Mouse (Mus musculus): Measurements from ENCODE around the gene Sorcs2. TPM values are rescaled to one million over a fixed set of nuclear protein-coding genes. Genes with fewer than 3 reads are reported as not detected.

Gene Sorcs2
- polyA plus RNA-seq, 1 experiment from 2014 or later, result 11.5 TPM

DNA sequence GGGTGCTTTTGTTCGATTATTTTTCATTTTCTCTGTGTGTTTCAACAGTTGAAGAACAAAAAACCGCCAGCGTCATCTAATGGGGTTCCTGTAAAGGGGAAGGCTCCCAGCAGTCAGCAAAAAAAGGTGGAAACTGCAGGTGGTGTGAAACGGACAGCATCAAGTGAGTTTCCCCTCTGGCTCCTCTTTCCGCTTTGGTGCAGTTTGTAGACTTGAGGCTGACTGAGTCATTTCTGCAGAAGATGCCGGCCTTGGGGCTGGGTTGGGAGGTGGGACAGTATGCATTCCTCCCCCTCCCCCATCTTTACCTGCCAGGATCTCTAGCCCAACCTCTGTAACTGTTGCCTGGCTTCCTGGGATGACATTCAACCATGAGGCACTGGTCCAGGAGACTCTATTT, 408.4 kb downstream of the Sorcs2 start:
- Histone ChIP-seq H3K9me3 (ENCODE audit: control insufficient read depth, low read length) (no peaks in the 10 kb centered on the region), H3K36me3 (replicated peaks; ENCODE audit: control insufficient read depth, insufficient read depth) (peaks cover 94% of the 10 kb centered on the region), H3K4me2 (replicated peaks) (no peak overlapping the region), H3K4me3 (replicated peaks; ENCODE audit: low read length) (no peak overlapping the region), H3K27ac (no peak overlapping the region), H3K4me1 (replicated peaks; ENCODE audit: control insufficient read depth, insufficient read depth, low read length) (no peaks in the 10 kb centered on the region; the same call in 1 of the 2 replicates), H3K27me3 (ENCODE audit: control insufficient read depth, insufficient read depth, low read length) (no peaks in the 10 kb centered on the region), H3K9ac (no peak overlapping the region)
- no peak for ATAC-seq (ENCODE audit: low FRiP score)
- 81% methylated on average over 6 of the region's 6 CpGs for WGBS
- no peak for DNase-seq (ENCODE audit: low spot score)

DNA sequence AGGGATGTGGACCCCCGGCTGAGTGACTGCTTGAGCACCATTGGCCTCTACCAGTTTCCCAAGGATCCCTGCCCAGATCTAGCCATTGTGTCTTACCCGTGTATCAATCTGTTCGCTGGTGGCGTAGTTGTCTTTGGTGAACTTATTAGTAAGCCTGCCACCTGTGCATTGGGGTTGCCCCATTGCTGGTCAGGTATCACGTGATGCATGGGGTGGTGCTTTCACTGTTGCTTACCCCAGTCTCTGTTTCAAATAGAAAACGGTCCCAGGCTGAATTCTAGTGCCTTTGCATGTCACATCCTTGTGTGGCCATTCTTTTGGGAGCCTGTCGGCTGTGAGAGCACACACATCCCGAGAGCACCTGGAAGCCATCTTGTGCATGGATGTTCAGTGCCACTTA, 409.9 kb downstream of the Sorcs2 start:
- Histone ChIP-seq H3K27ac (no peak overlapping the region), H3K9me3 (ENCODE audit: control insufficient read depth, low read length) (no peaks in the 10 kb centered on the region), H3K4me1 (replicated peaks; ENCODE audit: control insufficient read depth, insufficient read depth, low read length) (no peaks in the 10 kb centered on the region; the same call in 1 of the 2 replicates), H3K4me2 (replicated peaks) (no peak overlapping the region), H3K4me3 (replicated peaks; ENCODE audit: low read length) (no peak overlapping the region), H3K9ac (no peak overlapping the region), H3K27me3 (ENCODE audit: control insufficient read depth, insufficient read depth, low read length) (no peaks in the 10 kb centered on the region), H3K36me3 (replicated peaks; ENCODE audit: control insufficient read depth, insufficient read depth) (peaks cover 90% of the 10 kb centered on the region)
- DNase-seq (ENCODE audit: low spot score) (no peak), ATAC-seq (ENCODE audit: low FRiP score) (no peak)
- 89% methylated on average over 8 of the region's 8 CpGs for WGBS

DNA sequence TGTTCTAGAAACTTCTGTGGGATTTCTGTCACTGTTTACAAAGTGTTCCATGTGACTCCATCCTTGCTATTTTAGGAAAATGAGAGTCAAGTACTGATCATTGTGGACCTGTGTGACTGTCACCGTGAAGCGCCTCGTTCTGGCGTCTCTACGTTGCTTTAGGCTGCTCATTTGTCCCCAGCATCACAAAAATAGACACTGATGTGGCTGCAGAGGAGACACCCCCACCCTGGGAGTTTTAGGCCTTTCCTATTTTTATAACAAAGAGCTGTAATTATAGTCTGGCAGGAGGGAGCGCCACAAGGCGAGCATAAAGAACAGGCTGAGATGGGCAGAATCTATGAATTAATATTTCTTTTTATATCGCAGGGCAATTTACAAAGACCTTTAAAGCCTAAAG, 412.3 kb downstream of the Sorcs2 start:
- WGBS, result 84% methylated on average over 8 of the region's 8 CpGs
- Histone ChIP-seq H3K36me3 (replicated peaks; ENCODE audit: control insufficient read depth, insufficient read depth) (peaks cover 85% of the 10 kb centered on the region), H3K9ac (no peak overlapping the region), H3K27ac (no peak overlapping the region), H3K4me3 (replicated peaks; ENCODE audit: low read length) (no peak overlapping the region), H3K27me3 (ENCODE audit: control insufficient read depth, insufficient read depth, low read length) (no peaks in the 10 kb centered on the region), H3K9me3 (ENCODE audit: control insufficient read depth, low read length) (no peaks in the 10 kb centered on the region), H3K4me1 (replicated peaks; ENCODE audit: control insufficient read depth, insufficient read depth, low read length) (no peaks in the 10 kb centered on the region), H3K4me2 (replicated peaks) (no peak overlapping the region)
- ATAC-seq (ENCODE audit: low FRiP score), result no peak
- DNase-seq (ENCODE audit: low spot score), result no peak

DNA sequence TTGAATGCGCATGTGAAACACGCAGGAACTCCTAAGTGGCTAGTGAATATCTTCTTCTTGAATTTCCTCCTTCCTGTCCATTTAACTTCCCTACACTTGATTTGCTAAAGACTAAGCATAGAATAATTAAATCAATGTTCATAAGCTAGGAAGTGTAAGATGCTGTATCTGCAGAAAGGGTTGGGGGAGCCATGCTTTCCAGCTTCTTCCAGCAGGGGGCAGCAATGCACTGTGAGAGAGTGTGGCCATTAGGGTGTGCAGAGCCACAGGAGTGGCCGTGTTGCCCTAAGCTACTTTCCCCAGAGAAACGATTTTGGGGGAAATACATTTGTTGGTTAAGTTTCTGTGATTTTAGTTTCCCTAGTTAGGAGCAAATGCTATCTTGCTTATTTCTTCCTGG, 416.0 kb downstream of the Sorcs2 start:
- Histone ChIP-seq H3K4me3 (replicated peaks; ENCODE audit: low read length) (no peak overlapping the region), H3K9me3 (ENCODE audit: control insufficient read depth, low read length) (no peaks in the 10 kb centered on the region), H3K4me2 (replicated peaks) (no peak overlapping the region), H3K27ac (no peak overlapping the region), H3K9ac (no peak overlapping the region), H3K4me1 (replicated peaks; ENCODE audit: control insufficient read depth, insufficient read depth, low read length) (no peaks in the 10 kb centered on the region), H3K27me3 (ENCODE audit: control insufficient read depth, insufficient read depth, low read length) (no peaks in the 10 kb centered on the region), H3K36me3 (replicated peaks; ENCODE audit: control insufficient read depth, insufficient read depth) (peaks cover 74% of the 10 kb centered on the region)
- DNase-seq (ENCODE audit: low spot score) (peak; percentile 91), ATAC-seq (ENCODE audit: low FRiP score) (no peak; the same call in 1 of the 2 replicates)
- 44% methylated on average over 4 of the region's 4 CpGs for WGBS

DNA sequence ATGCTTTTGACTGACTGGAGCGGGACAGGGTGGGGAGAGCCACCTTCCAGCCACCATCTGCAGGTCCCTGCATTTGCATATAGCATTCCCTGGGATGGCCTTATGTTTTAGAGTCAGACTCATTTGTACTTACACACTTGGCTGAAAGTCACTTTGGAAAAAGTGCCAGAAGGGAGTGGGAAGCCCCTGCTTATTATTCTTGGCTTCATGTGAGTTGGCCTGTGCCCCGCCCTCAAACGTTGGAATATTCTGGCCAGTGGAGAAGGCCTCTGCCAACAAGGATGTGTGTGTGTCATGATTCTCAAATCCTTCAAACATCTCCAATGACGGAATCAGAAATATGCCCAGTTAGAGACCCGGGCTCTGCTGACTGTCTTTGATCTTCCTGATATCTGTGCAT, 416.6 kb downstream of the Sorcs2 start:
- no peaks in the 10 kb centered on the region for H3K9me3 ChIP-seq (ENCODE audit: control insufficient read depth, low read length)
- 86% methylated on average over 5 of the region's 5 CpGs for WGBS
- no peak overlapping the region for H3K27ac ChIP-seq
- ATAC-seq (ENCODE audit: low FRiP score), result no peak
- no peaks in the 10 kb centered on the region for H3K4me1 ChIP-seq (replicated peaks; ENCODE audit: control insufficient read depth, insufficient read depth, low read length)
- H3K4me2 ChIP-seq (replicated peaks), result no peak overlapping the region
- H3K27me3 ChIP-seq (ENCODE audit: control insufficient read depth, insufficient read depth, low read length), result no peaks in the 10 kb centered on the region
- DNase-seq (ENCODE audit: low spot score), result no peak
- H3K36me3 ChIP-seq (replicated peaks; ENCODE audit: control insufficient read depth, insufficient read depth), result peaks cover 74% of the 10 kb centered on the region
- no peak overlapping the region for H3K9ac ChIP-seq
- no peak overlapping the region for H3K4me3 ChIP-seq (replicated peaks; ENCODE audit: low read length)

DNA sequence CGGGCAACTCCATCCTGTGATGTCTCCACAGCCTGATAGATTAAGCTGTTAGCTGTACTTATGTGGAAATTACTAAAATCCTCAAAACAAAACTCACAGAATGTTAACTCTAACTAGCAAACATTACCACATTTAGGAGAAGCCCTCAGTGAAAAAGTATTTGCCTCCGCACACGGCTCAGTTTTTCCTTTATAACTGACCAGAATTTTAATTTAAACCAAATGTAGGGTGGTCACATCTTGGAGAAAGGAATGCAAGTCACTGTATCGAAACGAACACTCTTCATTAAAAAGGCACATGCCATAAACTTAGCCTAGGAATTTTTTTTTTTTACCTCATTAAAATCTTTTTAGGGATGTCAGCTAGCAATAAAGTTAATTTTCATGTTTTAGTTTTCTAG, 417.4 kb downstream of the Sorcs2 start:
- Histone ChIP-seq H3K4me2 (replicated peaks) (no peak overlapping the region), H3K27me3 (ENCODE audit: control insufficient read depth, insufficient read depth, low read length) (no peaks in the 10 kb centered on the region), H3K27ac (no peak overlapping the region), H3K36me3 (replicated peaks; ENCODE audit: control insufficient read depth, insufficient read depth) (peaks cover 74% of the 10 kb centered on the region), H3K4me1 (replicated peaks; ENCODE audit: control insufficient read depth, insufficient read depth, low read length) (no peaks in the 10 kb centered on the region), H3K9ac (no peak overlapping the region), H3K9me3 (ENCODE audit: control insufficient read depth, low read length) (no peaks in the 10 kb centered on the region), H3K4me3 (replicated peaks; ENCODE audit: low read length) (no peak overlapping the region)
- 90% methylated on average over 5 of the region's 5 CpGs for WGBS
- DNase-seq (ENCODE audit: low spot score) (no peak), ATAC-seq (ENCODE audit: low FRiP score) (no peak)

DNA sequence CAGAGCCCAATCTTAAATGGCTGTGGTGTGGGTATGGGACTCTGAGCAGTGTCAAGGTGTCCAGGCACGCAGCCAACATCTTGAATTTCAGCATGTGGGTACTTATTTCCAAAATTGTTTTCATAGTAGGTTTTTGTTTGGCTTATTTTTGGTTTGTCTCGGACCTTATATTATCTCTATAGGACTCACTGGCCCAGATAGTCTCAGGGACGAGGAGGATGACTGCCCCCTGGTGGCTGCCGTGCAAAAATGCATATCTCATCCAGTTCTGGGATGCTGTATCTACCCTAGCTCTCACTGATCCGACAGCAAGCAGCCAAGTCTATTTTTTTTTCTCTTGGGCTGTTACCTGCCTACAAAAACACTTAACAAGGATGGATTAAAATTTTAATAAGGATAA, 422.3 kb downstream of the Sorcs2 start:
- 16% methylated on average over 5 of the region's 5 CpGs for WGBS
- DNase-seq (ENCODE audit: low spot score) (peak; percentile 83), ATAC-seq (ENCODE audit: low FRiP score) (peak; percentile 81; the same call in 1 of the 2 replicates)
- Histone ChIP-seq H3K9ac (no peak overlapping the region), H3K9me3 (ENCODE audit: control insufficient read depth, low read length) (no peaks in the 10 kb centered on the region), H3K36me3 (replicated peaks; ENCODE audit: control insufficient read depth, insufficient read depth) (peaks cover 69% of the 10 kb centered on the region), H3K4me2 (replicated peaks) (no peak overlapping the region), H3K4me1 (replicated peaks; ENCODE audit: control insufficient read depth, insufficient read depth, low read length) (0 out of 2 replicates have a peak, but pooled peaks cover 7% of the 10 kb centered on the region), H3K27me3 (ENCODE audit: control insufficient read depth, insufficient read depth, low read length) (no peaks in the 10 kb centered on the region), H3K27ac (no peak overlapping the region), H3K4me3 (replicated peaks; ENCODE audit: low read length) (no peak overlapping the region)

DNA sequence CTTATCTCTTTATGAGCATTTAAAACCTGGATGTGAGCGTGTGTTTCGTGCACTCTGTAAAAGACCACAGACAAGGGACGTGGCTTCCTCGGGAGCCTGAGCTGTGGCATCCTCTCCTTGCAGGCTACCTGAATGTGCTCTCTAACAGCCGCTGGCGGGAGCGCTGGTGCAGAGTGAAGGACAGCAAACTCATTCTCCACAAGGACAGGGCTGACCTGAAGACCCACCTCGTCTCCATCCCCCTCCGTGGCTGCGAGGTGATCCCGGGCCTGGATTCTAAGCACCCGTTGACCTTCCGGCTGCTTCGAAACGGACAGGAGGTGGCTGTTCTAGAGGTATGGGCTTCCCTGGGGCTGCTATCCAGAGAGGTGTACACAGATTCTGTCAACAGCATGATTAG, 423.7 kb downstream of the Sorcs2 start:
- no peak for ATAC-seq (ENCODE audit: low FRiP score)

DNA sequence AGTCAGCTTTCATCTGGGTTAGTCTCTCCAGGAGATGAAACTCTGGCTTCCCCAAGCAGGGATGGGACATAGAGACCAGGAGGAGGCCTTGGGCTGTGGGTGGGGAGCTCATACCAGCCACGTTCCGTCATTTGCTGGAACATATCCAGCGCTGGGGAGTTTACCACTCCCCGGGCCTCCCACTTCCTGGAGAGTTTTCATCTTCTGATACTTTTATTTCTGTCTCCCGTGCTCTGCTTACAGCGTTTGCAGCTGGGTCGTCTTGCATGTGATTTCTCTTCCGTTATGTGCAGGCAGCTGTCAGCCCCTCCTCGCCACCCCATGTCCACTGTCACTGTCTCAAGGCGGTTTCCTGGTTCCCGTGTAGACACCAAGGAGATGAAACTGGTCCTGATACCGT, 424.1 kb downstream of the Sorcs2 start:
- no peak overlapping the region for H3K4me3 ChIP-seq (replicated peaks; ENCODE audit: low read length)
- 83% methylated on average over 12 of the region's 12 CpGs for WGBS
- no peak overlapping the region for H3K27ac ChIP-seq
- no peaks in the 10 kb centered on the region for H3K9me3 ChIP-seq (ENCODE audit: control insufficient read depth, low read length)
- ATAC-seq (ENCODE audit: low FRiP score), result no peak
- H3K9ac ChIP-seq, result no peak overlapping the region
- DNase-seq (ENCODE audit: low spot score), result no peak
- H3K36me3 ChIP-seq (replicated peaks; ENCODE audit: control insufficient read depth, insufficient read depth), result peaks cover 78% of the 10 kb centered on the region
- 0 out of 2 replicates have a peak, but pooled peaks cover 7% of the 10 kb centered on the region for H3K4me1 ChIP-seq (replicated peaks; ENCODE audit: control insufficient read depth, insufficient read depth, low read length)
- no peaks in the 10 kb centered on the region for H3K27me3 ChIP-seq (ENCODE audit: control insufficient read depth, insufficient read depth, low read length)
- no peak overlapping the region for H3K4me2 ChIP-seq (replicated peaks)

More for the DNA sequence above, 423.7 kb downstream of the Sorcs2 start:
- H3K4me2 ChIP-seq (replicated peaks), result no peak overlapping the region
- H3K9ac ChIP-seq, result no peak overlapping the region
- H3K36me3 ChIP-seq (replicated peaks; ENCODE audit: control insufficient read depth, insufficient read depth), result peaks cover 78% of the 10 kb centered on the region
- 89% methylated on average over 15 of the region's 15 CpGs for whole genome bisulfite sequencing
- H3K27me3 ChIP-seq (ENCODE audit: control insufficient read depth, insufficient read depth, low read length), result no peaks in the 10 kb centered on the region
- no peak overlapping the region for H3K4me3 ChIP-seq (replicated peaks; ENCODE audit: low read length)
- DNase-seq (ENCODE audit: low spot score), result no peak
- H3K9me3 ChIP-seq (ENCODE audit: control insufficient read depth, low read length), result no peaks in the 10 kb centered on the region
- H3K27ac ChIP-seq, result no peak overlapping the region
- 0 out of 2 replicates have a peak, but pooled peaks cover 7% of the 10 kb centered on the region for H3K4me1 ChIP-seq (replicated peaks; ENCODE audit: control insufficient read depth, insufficient read depth, low read length)

DNA sequence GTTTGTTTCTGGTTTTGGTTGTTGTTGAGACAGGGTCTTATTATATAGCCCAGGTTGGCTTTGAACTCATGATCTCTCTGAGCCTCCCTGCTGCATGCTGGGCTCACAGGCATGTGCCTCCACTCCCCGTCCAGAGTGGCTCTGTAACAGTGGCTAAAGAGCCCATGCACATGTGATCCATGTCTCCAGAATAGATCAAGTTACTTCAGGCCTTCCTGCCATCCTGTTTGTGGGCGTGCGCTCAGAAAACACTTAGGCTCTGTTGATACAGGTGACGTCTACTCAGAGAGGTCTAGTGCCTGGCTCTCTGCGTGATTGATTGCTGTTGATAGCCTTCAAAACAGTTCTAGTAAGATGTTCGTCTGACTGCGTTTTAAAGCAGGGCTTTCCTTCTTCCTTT, 425.2 kb downstream of the Sorcs2 start:
- 75% methylated on average over 7 of the region's 7 CpGs for WGBS
- Histone ChIP-seq H3K4me1 (replicated peaks; ENCODE audit: control insufficient read depth, insufficient read depth, low read length) (0 out of 2 replicates have a peak, but pooled peaks cover 7% of the 10 kb centered on the region), H3K27me3 (ENCODE audit: control insufficient read depth, insufficient read depth, low read length) (no peaks in the 10 kb centered on the region), H3K4me3 (replicated peaks; ENCODE audit: low read length) (no peak overlapping the region), H3K4me2 (replicated peaks) (no peak overlapping the region), H3K9me3 (ENCODE audit: control insufficient read depth, low read length) (no peaks in the 10 kb centered on the region), H3K9ac (no peak overlapping the region), H3K27ac (no peak overlapping the region), H3K36me3 (replicated peaks; ENCODE audit: control insufficient read depth, insufficient read depth) (peaks cover 78% of the 10 kb centered on the region)
- DNase-seq (ENCODE audit: low spot score) (no peak), ATAC-seq (ENCODE audit: low FRiP score) (no peak)

Measured in hindbrain, embryonic 14.5 days (tissue).